Mouse (Mus musculus) embryonic facial prominence, embryonic 14.5 days (tissue): ENCODE data around the gene Nell2. TPM values are rescaled to one million over a fixed set of nuclear protein-coding genes. Genes with fewer than 3 reads are reported as not detected.

Experiments used
- ATAC-seq: fragments of 200-750 bp; cut with Nextera tagmentation; 2 replicates; pipeline ENCODE4 v1.8.0; 2017; ENCODE audit warnings: low read depth, moderate number of reproducible peaks, moderate TSS enrichment
- DNase-seq: peaks from one replicate; pipeline ENCODE4 v3.0.0-alpha.2; 2015; ENCODE audit warnings: low spot score
- H3K27ac ChIP-seq: fragments of 300-500 bp; sonication (generic); replicated peaks from 2 replicates; pipeline ENCODE4 v1.5.1; 2014; ENCODE audit warnings: low read depth, mild to moderate bottlenecking, low read length, moderate library complexity
- H3K27me3 ChIP-seq: fragments of 300-500 bp; sonication (generic); replicated peaks from 2 replicates; pipeline ENCODE4 v1.6.1; 2014; ENCODE audit warnings: low read length; ENCODE audit not compliant: control insufficient read depth, insufficient read depth
- H3K36me3 ChIP-seq: fragments of 300-500 bp; sonication (generic); 2 replicates; pipeline ENCODE4 v1.6.1; 2014; ENCODE audit warnings: low read length, mixed read lengths; ENCODE audit not compliant: control insufficient read depth, insufficient read depth
- H3K4me1 ChIP-seq: fragments of 300-500 bp; sonication (generic); 2 replicates; pipeline ENCODE4 v1.6.1; 2014; ENCODE audit warnings: antibody characterized with exemption, low read length; ENCODE audit not compliant: control insufficient read depth, insufficient read depth
- H3K4me2 ChIP-seq: fragments of 300-500 bp; sonication (generic); 2 replicates; pipeline ENCODE4 v1.6.1; 2014; ENCODE audit warnings: low read depth, mild to moderate bottlenecking, low read length, moderate library complexity, mixed read lengths
- H3K4me3 ChIP-seq: fragments of 300-500 bp; sonication (generic); 2 replicates; pipeline ENCODE4 v1.5.1; 2014; ENCODE audit warnings: low read depth, mild to moderate bottlenecking, low read length
- H3K9ac ChIP-seq: fragments of 300-500 bp; sonication (generic); 2 replicates; pipeline ENCODE4 v1.6.1; 2014; ENCODE audit warnings: low read depth, mild to moderate bottlenecking, low read length, moderate library complexity, mixed read lengths
- H3K9me3 ChIP-seq: fragments of 300-500 bp; sonication (generic); 2 replicates; pipeline ENCODE4 v1.6.1; 2016; ENCODE audit warnings: low read length; ENCODE audit not compliant: control insufficient read depth
- WGBS: fragments of 180-500 bp; shearing (Covaris S2); extraction: QIAGEN DNeasy Blood & Tissue Kit; methylation state at CpG from one replicate; pipeline ENCODE4 v1.1.7; 2014; 5-methylcytosine and 5-hydroxymethylcytosine counted together
- polyA plus RNA-seq: library from polyadenylated mRNA; unstranded; fragments of >200 nt; fragmentation: Nextera tagmentation; extraction: Ambion mirVana; gene quantifications from 2 replicates; pipeline ENCODE4 v1.2.1, GENCODE M21; 2014

Gene Nell2
- polyA plus RNA-seq, 1 experiment from 2014 or later = 15.1 TPM

DNA sequence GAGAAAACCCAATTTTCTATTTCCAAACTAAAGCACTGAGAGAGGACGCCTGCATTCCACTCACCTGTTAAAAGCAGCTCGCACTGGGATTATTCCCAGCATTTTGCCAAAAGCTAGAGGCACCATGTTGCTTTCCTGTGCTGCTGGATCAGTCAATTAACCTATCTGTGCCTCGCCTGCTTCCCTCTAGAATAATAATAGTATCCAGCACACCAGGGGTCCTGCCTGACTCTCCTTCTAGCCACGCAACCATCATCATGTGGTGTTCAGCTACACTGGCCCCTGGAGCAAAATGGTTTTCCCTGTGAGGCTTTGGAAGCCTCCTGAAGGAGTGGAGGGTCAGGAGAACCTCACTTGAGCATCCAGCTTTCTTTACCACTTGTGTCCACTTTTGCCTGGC lies 397.0 kb downstream of the Nell2 start:
- H3K4me1 ChIP-seq = no peaks in the 10 kb centered on the region
- H3K27ac ChIP-seq = no peak overlapping the region
- H3K9ac ChIP-seq = no peak overlapping the region
- H3K27me3 ChIP-seq = no peaks in the 10 kb centered on the region
- WGBS = 64% methylated on average over 4 of the region's 4 CpGs
- no peak for ATAC-seq
- H3K4me2 ChIP-seq = no peak overlapping the region
- no peaks in the 10 kb centered on the region for H3K36me3 ChIP-seq
- H3K9me3 ChIP-seq = no peaks in the 10 kb centered on the region
- DNase-seq = no peak
- H3K4me3 ChIP-seq = no peak overlapping the region

- Histone ChIP-seq H3K4me1 (no peaks in the 10 kb centered on the region), H3K27ac (no peak overlapping the region), H3K9me3 (no peaks in the 10 kb centered on the region), H3K27me3 (no peaks in the 10 kb centered on the region), H3K4me3 (no peak overlapping the region), H3K4me2 (no peak overlapping the region), H3K36me3 (no peaks in the 10 kb centered on the region), H3K9ac (no peak overlapping the region)
- ATAC-seq (no peak), DNase-seq (no peak)
- WGBS = 81% methylated on average over 4 of the region's 4 CpGs
These were observed 419.7 kb downstream of the Nell2 start for GRCm38 (mm10) chr15:95108626-95109025.

DNA sequence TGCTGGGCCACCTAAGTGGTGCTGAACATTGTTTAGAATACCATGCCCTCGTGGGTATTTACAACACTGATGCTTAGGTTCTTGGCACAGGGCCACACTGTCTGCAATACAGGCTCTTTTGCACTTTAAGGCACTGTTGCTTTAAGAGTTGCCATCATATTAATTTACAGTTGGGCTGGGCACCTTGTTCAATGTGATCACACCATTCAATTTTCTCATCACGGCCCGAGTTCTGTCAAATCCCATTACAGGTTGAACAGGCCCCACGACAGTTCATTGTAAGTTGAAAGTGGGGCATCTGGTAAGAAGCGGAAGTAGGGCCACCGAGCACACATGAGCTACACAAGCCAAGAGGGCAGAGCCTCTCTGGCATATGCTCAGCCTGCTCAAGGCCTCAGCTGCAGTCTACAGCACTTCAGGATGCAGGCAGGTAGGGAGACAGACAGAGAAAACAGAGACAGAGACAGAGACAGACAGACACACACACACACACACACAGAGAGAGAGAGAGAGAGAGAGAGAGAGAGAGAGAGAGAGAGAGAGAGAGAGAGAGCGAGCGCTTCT lies 421.0 kb downstream of the Nell2 start:
- Histone ChIP-seq H3K4me2 (no peak overlapping the region), H3K27me3 (no peaks in the 10 kb centered on the region), H3K36me3 (no peaks in the 10 kb centered on the region), H3K4me1 (no peaks in the 10 kb centered on the region), H3K4me3 (no peak overlapping the region), H3K27ac (no peak overlapping the region), H3K9ac (no peak overlapping the region), H3K9me3 (no peaks in the 10 kb centered on the region)
- WGBS = 65% methylated on average over 8 of the region's 8 CpGs
- ATAC-seq = no peak
- peak; percentile 24 for DNase-seq

GRCm38 (mm10) chr15:95101522-95101921 lies 426.8 kb downstream of the Nell2 start:
- H3K27me3 ChIP-seq = no peaks in the 10 kb centered on the region
- H3K9me3 ChIP-seq = no peaks in the 10 kb centered on the region

GRCm38 (mm10) chr15:95100133-95100532 lies 428.2 kb downstream of the Nell2 start:
- 89% methylated on average over 7 of the region's 7 CpGs for WGBS
- H3K27ac ChIP-seq = no peak overlapping the region
- H3K36me3 ChIP-seq = no peaks in the 10 kb centered on the region
- ATAC-seq (no peak), DNase-seq (no peak)
- H3K4me1 ChIP-seq = peaks cover 5% of the 10 kb centered on the region; the same call in 1 of the 2 replicates
- no peak overlapping the region for H3K9ac ChIP-seq
- no peak overlapping the region for H3K4me3 ChIP-seq
- no peaks in the 10 kb centered on the region for H3K9me3 ChIP-seq
- H3K4me2 ChIP-seq = no peak overlapping the region
- no peaks in the 10 kb centered on the region for H3K27me3 ChIP-seq

More at GRCm38 (mm10) chr15:95101522-95101921, 426.8 kb downstream of the Nell2 start:
- DNase-seq (no peak), ATAC-seq (no peak)
- Histone ChIP-seq H3K27ac (no peak overlapping the region), H3K9ac (no peak overlapping the region), H3K4me2 (no peak overlapping the region), H3K4me3 (no peak overlapping the region), H3K4me1 (peaks cover 5% of the 10 kb centered on the region; the same call in 1 of the 2 replicates), H3K36me3 (no peaks in the 10 kb centered on the region)

- Histone ChIP-seq H3K9ac (no peak overlapping the region), H3K27me3 (no peaks in the 10 kb centered on the region), H3K4me2 (no peak overlapping the region), H3K36me3 (no peaks in the 10 kb centered on the region), H3K4me3 (no peak overlapping the region), H3K27ac (no peak overlapping the region), H3K4me1 (no peaks in the 10 kb centered on the region), H3K9me3 (no peaks in the 10 kb centered on the region)
- DNase-seq (no peak), ATAC-seq (no peak)
- 76% methylated on average over 7 of the region's 7 CpGs for WGBS
These were observed 442.4 kb downstream of the Nell2 start for GRCm38 (mm10) chr15:95085962-95086361.

DNA sequence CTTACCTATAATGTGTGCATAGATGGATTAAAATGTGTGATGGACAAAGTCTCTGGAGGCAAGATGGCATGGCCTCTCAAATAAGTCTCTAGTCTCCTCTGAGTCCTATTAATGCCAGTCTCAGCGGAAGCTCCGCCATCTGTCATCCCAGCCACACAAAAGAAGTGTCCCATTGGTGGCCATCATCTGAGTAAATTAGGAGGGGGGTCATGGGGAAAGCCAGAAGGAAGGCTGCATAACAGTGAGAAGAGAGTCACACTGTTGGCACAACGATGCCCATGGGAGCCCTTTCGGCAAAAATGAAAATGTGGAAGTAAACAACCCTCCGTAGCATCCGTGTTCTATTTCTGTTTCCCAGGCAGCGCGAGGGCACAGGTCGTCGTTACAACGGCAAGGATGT lies 446.7 kb downstream of the Nell2 start:
- WGBS = 88% methylated on average over 11 of the region's 11 CpGs
- Histone ChIP-seq H3K4me2 (no peak overlapping the region), H3K36me3 (no peaks in the 10 kb centered on the region), H3K4me1 (no peaks in the 10 kb centered on the region), H3K27me3 (no peaks in the 10 kb centered on the region; the same call in 1 of the 2 replicates), H3K27ac (no peak overlapping the region), H3K9me3 (no peaks in the 10 kb centered on the region), H3K9ac (no peak overlapping the region), H3K4me3 (no peak overlapping the region)
- ATAC-seq = peak; percentile 33; the same call in 1 of the 2 replicates
- DNase-seq = peak; percentile 26

DNA sequence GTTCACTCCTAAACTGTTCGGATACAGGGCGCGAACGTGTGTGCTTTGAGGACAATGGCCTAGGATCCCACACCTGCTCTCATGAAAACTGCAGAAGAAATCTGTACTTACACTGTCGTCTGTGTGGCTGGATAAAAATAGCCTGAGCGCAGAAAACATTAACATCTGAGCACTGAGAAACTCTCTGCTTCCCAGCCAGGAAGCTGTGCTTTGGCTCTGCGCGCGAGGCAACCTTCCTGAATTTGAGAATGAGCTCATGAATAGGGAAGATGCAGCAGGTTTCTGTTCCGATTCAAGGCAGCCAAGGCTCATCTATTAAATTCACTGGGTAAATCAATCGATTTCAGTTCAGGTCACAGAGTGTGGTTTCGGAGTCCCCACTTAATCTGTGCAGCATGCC lies 453.0 kb downstream of the Nell2 start:
- Histone ChIP-seq H3K27me3 (no peaks in the 10 kb centered on the region; the same call in 1 of the 2 replicates), H3K27ac (no peak overlapping the region), H3K4me3 (no peak overlapping the region), H3K36me3 (no peaks in the 10 kb centered on the region), H3K9me3 (no peaks in the 10 kb centered on the region), H3K4me2 (no peak overlapping the region), H3K9ac (no peak overlapping the region), H3K4me1 (no peaks in the 10 kb centered on the region)
- WGBS = 80% methylated on average over 12 of the region's 12 CpGs
- no peak for ATAC-seq
- no peak for DNase-seq

GRCm38 (mm10) chr15:95070881-95071280 lies 457.5 kb downstream of the Nell2 start:
- DNase-seq (no peak), ATAC-seq (no peak)
- Histone ChIP-seq H3K9me3 (no peaks in the 10 kb centered on the region), H3K4me2 (no peak overlapping the region), H3K27me3 (no peaks in the 10 kb centered on the region), H3K36me3 (no peaks in the 10 kb centered on the region), H3K4me1 (no peaks in the 10 kb centered on the region), H3K4me3 (no peak overlapping the region), H3K27ac (no peak overlapping the region), H3K9ac (no peak overlapping the region)
- WGBS = 90% methylated on average over 7 of the region's 7 CpGs
